Mouse (Mus musculus) CH12.LX (cell line): ENCODE results near the gene Tmem214. TPM values are rescaled to one million over a fixed set of nuclear protein-coding genes. Genes with fewer than 3 reads are reported as not detected.

Source experiments
- DNase-seq: peaks from one replicate; pipeline ENCODE4 v3.0.0-alpha.2; 2013; ENCODE audit errors: extremely low read depth
- H3K27ac ChIP-seq: 2 replicates; pipeline ENCODE4 v1.5.1; 2012; ENCODE audit warnings: low read depth, mild to moderate bottlenecking, control low read depth, moderate library complexity; ENCODE audit not compliant: insufficient read depth
- H3K27me3 ChIP-seq: replicated peaks from 2 replicates; pipeline ENCODE3; 2012; ENCODE audit warnings: inconsistent platforms
- H3K36me3 ChIP-seq, 2 experiments: replicated peaks in 1 of 2; 2 replicates each; pipeline versions ENCODE3 to v1.6.1; 2012; ENCODE audit warnings: inconsistent platforms in 1 of 2, low read length in 1 of 2, mild to moderate bottlenecking in 1 of 2, mixed read lengths in 1 of 2, moderate library complexity in 1 of 2; ENCODE audit not compliant: control insufficient read depth in 1 of 2, insufficient read depth in 1 of 2
- H3K4me1 ChIP-seq, 2 experiments: 2 replicates each; pipeline ENCODE4 v1.6.1; 2012; ENCODE audit warnings: inconsistent platforms in 1 of 2, moderate library complexity in 1 of 2; ENCODE audit not compliant: insufficient read depth in 2 of 2, control insufficient read depth in 1 of 2
- H3K4me2 ChIP-seq: 2 replicates; pipeline ENCODE4 v1.6.1; 2012; ENCODE audit warnings: low read depth, mild to moderate bottlenecking, control low read depth; ENCODE audit not compliant: poor library complexity, insufficient read depth, severe bottlenecking
- H3K4me3 ChIP-seq, 3 experiments: fragments of 150-350 bp in 1 of 3; sonication (generic) in 1 of 3; replicated peaks in 1 of 3; 2 replicates each; pipeline versions ENCODE3 to v1.5.1; 2011 to 2012; ENCODE audit warnings: low read depth in 2 of 3, low read length in 2 of 3, mild to moderate bottlenecking in 2 of 3, moderate library complexity in 2 of 3, control low read depth in 1 of 3, improper control_type of control experiment in 1 of 3, inconsistent platforms in 1 of 3, mixed read lengths in 1 of 3; ENCODE audit not compliant: poor library complexity in 1 of 3
- H3K79me2 ChIP-seq: replicated peaks from 2 replicates; pipeline ENCODE4 v1.6.1; 2012; ENCODE audit warnings: mild to moderate bottlenecking, moderate library complexity; ENCODE audit not compliant: control insufficient read depth, poor library complexity, insufficient read depth, severe bottlenecking; ENCODE audit errors: extremely low read depth
- H3K9ac ChIP-seq: 2 replicates; pipeline ENCODE4 v1.6.1; 2012; ENCODE audit warnings: low read depth, mild to moderate bottlenecking, control low read depth, moderate library complexity; ENCODE audit not compliant: insufficient read depth
- H3K9me3 ChIP-seq: replicated peaks from 2 replicates; pipeline ENCODE3; 2012; ENCODE audit warnings: low read length, inconsistent platforms, mixed read lengths
- BHLHE40 ChIP-seq: IDR thresholded peaks from 2 replicates; pipeline ENCODE4 v1.6.1; 2011; ENCODE audit warnings: mild to moderate bottlenecking, low read depth, low read length, improper control_type of control experiment
- CHD1 ChIP-seq: IDR thresholded peaks from 2 replicates; pipeline ENCODE4 v1.6.1; 2012; ENCODE audit warnings: low read depth, low read length, improper control_type of control experiment, inconsistent platforms
- CHD2 ChIP-seq: IDR thresholded peaks from 2 replicates; pipeline ENCODE4 v1.6.1; 2011; ENCODE audit warnings: low read length, improper control_type of control experiment
- CTCF ChIP-seq, 2 experiments: IDR thresholded peaks in 1 of 2; conservative IDR thresholded peaks in 1 of 2; 2 replicates each; pipeline ENCODE4 v1.5.1; 2011 to 2012; ENCODE audit warnings: low read depth in 2 of 2, low read length in 2 of 2, improper control_type of control experiment in 1 of 2, inconsistent platforms in 1 of 2, mild to moderate bottlenecking in 1 of 2, moderate library complexity in 1 of 2
- E2F4 ChIP-seq: IDR thresholded peaks from 2 replicates; pipeline ENCODE4 v1.6.1; 2011; ENCODE audit warnings: low read depth, low read length, improper control_type of control experiment; ENCODE audit not compliant: insufficient replicate concordance
- ELF1 ChIP-seq: IDR thresholded peaks from 2 replicates; pipeline ENCODE4 v1.6.1; 2014; ENCODE audit warnings: low read depth, mild to moderate bottlenecking, inconsistent platforms, low read length, improper control_type of control experiment
- EP300 ChIP-seq: IDR thresholded peaks from 2 replicates; pipeline ENCODE4 v1.6.1; 2011; ENCODE audit warnings: low read length, improper control_type of control experiment
- ETS1 ChIP-seq: conservative IDR thresholded peaks from 2 replicates; pipeline ENCODE4 v1.6.1; 2012; ENCODE audit warnings: low read depth, mild to moderate bottlenecking, inconsistent platforms, low read length, improper control_type of control experiment, moderate library complexity
- GABPA ChIP-seq: IDR thresholded peaks from 2 replicates; pipeline ENCODE4 v1.6.1; 2012; ENCODE audit warnings: low read depth, low read length, improper control_type of control experiment, inconsistent platforms; ENCODE audit not compliant: insufficient replicate concordance
- HCFC1 ChIP-seq: IDR thresholded peaks from 2 replicates; pipeline ENCODE4 v1.6.1; 2012; ENCODE audit warnings: low read depth, mild to moderate bottlenecking, inconsistent platforms, low read length, improper control_type of control experiment
- IRF4 ChIP-seq: IDR thresholded peaks from 2 replicates; pipeline ENCODE4 v1.6.1; 2014; ENCODE audit warnings: low read depth, mild to moderate bottlenecking, inconsistent platforms, low read length, improper control_type of control experiment
- JUN ChIP-seq: IDR thresholded peaks from 2 replicates; pipeline ENCODE4 v1.6.1; 2011; ENCODE audit warnings: low read depth, mild to moderate bottlenecking, low read length, improper control_type of control experiment, moderate library complexity; ENCODE audit not compliant: insufficient read depth
- JUND ChIP-seq: conservative IDR thresholded peaks from 2 replicates; pipeline ENCODE4 v1.6.1; 2011; ENCODE audit warnings: low read depth, low read length, improper control_type of control experiment
- KAT2A ChIP-seq: IDR thresholded peaks from 2 replicates; pipeline ENCODE4 v1.6.1; 2012; ENCODE audit warnings: low read length, improper control_type of control experiment, inconsistent platforms; ENCODE audit not compliant: insufficient replicate concordance
- MAFK ChIP-seq: IDR thresholded peaks from 2 replicates; pipeline ENCODE4 v1.6.1; 2011; ENCODE audit warnings: low read length, improper control_type of control experiment; ENCODE audit not compliant: insufficient replicate concordance
- MAX ChIP-seq: IDR thresholded peaks from 2 replicates; pipeline ENCODE4 v1.6.1; 2011; ENCODE audit warnings: low read length, improper control_type of control experiment
- MAZ ChIP-seq: IDR thresholded peaks from 2 replicates; pipeline ENCODE4 v1.6.1; 2012; ENCODE audit warnings: low read depth, mild to moderate bottlenecking, inconsistent platforms, low read length, improper control_type of control experiment, moderate library complexity
- MEF2A ChIP-seq: IDR thresholded peaks from 2 replicates; pipeline ENCODE4 v1.6.1; 2014; ENCODE audit warnings: low read depth, mild to moderate bottlenecking, inconsistent platforms, low read length, improper control_type of control experiment, borderline replicate concordance
- MXI1 ChIP-seq: IDR thresholded peaks from 2 replicates; pipeline ENCODE4 v1.6.1; 2011; ENCODE audit warnings: mild to moderate bottlenecking, low read depth, low read length, improper control_type of control experiment
- MYC ChIP-seq: IDR thresholded peaks from 2 replicates; pipeline ENCODE4 v1.6.1; 2011; ENCODE audit warnings: low read depth, mild to moderate bottlenecking, improper control_type of control experiment, low read length
- NELFE ChIP-seq: IDR thresholded peaks from 2 replicates; pipeline ENCODE4 v1.6.1; 2011; ENCODE audit warnings: low read depth, low read length, improper control_type of control experiment
- NRF1 ChIP-seq: IDR thresholded peaks from 2 replicates; pipeline ENCODE4 v1.6.1; 2014; ENCODE audit warnings: low read depth, mild to moderate bottlenecking, inconsistent platforms, low read length, improper control_type of control experiment, moderate library complexity
- PAX5 ChIP-seq: IDR thresholded peaks from 2 replicates; pipeline ENCODE4 v1.6.1; 2012; ENCODE audit warnings: low read length, inconsistent platforms, mixed read lengths
- POLR2A ChIP-seq: IDR thresholded peaks from 2 replicates; pipeline ENCODE4 v1.6.1; 2011; ENCODE audit warnings: low read depth, mild to moderate bottlenecking, improper control_type of control experiment, low read length
- POLR2AphosphoS2 ChIP-seq: IDR thresholded peaks from 2 replicates; pipeline ENCODE4 v1.6.1; 2011; ENCODE audit warnings: low read depth, low read length, improper control_type of control experiment
- RAD21 ChIP-seq: IDR thresholded peaks from 2 replicates; pipeline ENCODE4 v1.6.1; 2011; ENCODE audit warnings: low read depth, mild to moderate bottlenecking, low read length, improper control_type of control experiment, moderate library complexity
- RCOR1 ChIP-seq: conservative IDR thresholded peaks from 2 replicates; pipeline ENCODE4 v1.6.1; 2012; ENCODE audit warnings: low read depth, mild to moderate bottlenecking, inconsistent platforms, low read length, improper control_type of control experiment
- SIN3A ChIP-seq: IDR thresholded peaks from 2 replicates; pipeline ENCODE4 v1.6.1; 2012; ENCODE audit warnings: low read length, improper control_type of control experiment, inconsistent platforms
- SMC3 ChIP-seq: IDR thresholded peaks from 2 replicates; pipeline ENCODE4 v1.6.1; 2011; ENCODE audit warnings: low read depth, low read length, improper control_type of control experiment
- TBP ChIP-seq: conservative IDR thresholded peaks from 2 replicates; pipeline ENCODE4 v1.6.1; 2011; ENCODE audit warnings: low read depth, low read length, improper control_type of control experiment
- TCF12 ChIP-seq: IDR thresholded peaks from 2 replicates; pipeline ENCODE4 v1.6.1; 2014; ENCODE audit warnings: low read depth, mild to moderate bottlenecking, inconsistent platforms, low read length, improper control_type of control experiment
- UBTF ChIP-seq: IDR thresholded peaks from 2 replicates; pipeline ENCODE4 v1.6.1; 2012; ENCODE audit warnings: low read depth, mild to moderate bottlenecking, inconsistent platforms, low read length, improper control_type of control experiment, moderate library complexity
- USF1 ChIP-seq: IDR thresholded peaks from 2 replicates; pipeline ENCODE4 v1.6.1; 2014; ENCODE audit warnings: low read depth, mild to moderate bottlenecking, inconsistent platforms, low read length, improper control_type of control experiment
- USF2 ChIP-seq: conservative IDR thresholded peaks from 2 replicates; pipeline ENCODE4 v1.6.1; 2011; ENCODE audit warnings: low read depth, low read length, improper control_type of control experiment
- ZC3H11A ChIP-seq: IDR thresholded peaks from 2 replicates; pipeline ENCODE4 v1.6.1; 2012; ENCODE audit warnings: low read depth, mild to moderate bottlenecking, inconsistent platforms, low read length, improper control_type of control experiment
- ZKSCAN1 ChIP-seq: IDR thresholded peaks from 2 replicates; pipeline ENCODE4 v1.6.1; 2012; ENCODE audit warnings: low read depth, inconsistent platforms, low read length, improper control_type of control experiment, borderline replicate concordance
- ZMIZ1 ChIP-seq: IDR thresholded peaks from 2 replicates; pipeline ENCODE4 v1.6.1; 2012; ENCODE audit warnings: low read depth, mild to moderate bottlenecking, inconsistent platforms, low read length, improper control_type of control experiment
- ZNF384 ChIP-seq: IDR thresholded peaks from 2 replicates; pipeline ENCODE4 v1.6.1; 2012; ENCODE audit warnings: low read depth, low read length, improper control_type of control experiment, inconsistent platforms
- dilution Hi-C: fragments of 300-500 bp; cut with MboI; formaldehyde crosslinking; loops from 2 replicates; pipeline ENCODE4 v1.14.3; 2020; ENCODE audit warnings: low sequenced_read_pairs; ENCODE audit not compliant: extremely low pct_unique_long_range_greater_than_20kb, extremely low pct_ligation_motif_present
- in situ Hi-C: fragments of 300-500 bp; cut with MboI; formaldehyde crosslinking; loops from 3 replicates; pipeline ENCODE4 v1.14.3; 2019; ENCODE audit warnings: low sequenced_read_pairs, low pct_ligation_motif_present, low pct_unique_long_range_greater_than_20kb, mixed read lengths
- polyA plus RNA-seq: library from polyadenylated mRNA; unstranded; fragments of >175 nt; gene quantifications from 2 replicates; pipeline ENCODE4 v1.2.1, GENCODE M21; 2012; ENCODE audit warnings: low read depth; ENCODE audit not compliant: insufficient read length
- total RNA-seq, 2 experiments: library from RNA; depleted of rRNA; stranded (reverse); fragments of 300-350 nt in 1 of 2; fragments of >200 nt in 1 of 2; gene quantifications; 2 replicates each; pipeline ENCODE4 v1.2.3; 2012 to 2014

Tmem214 gene
- total and polyA plus RNA-seq, 3 experiments = 28.3 to 35.3 (median 31.9) TPM

GRCm38 (mm10) chr5:30888337-30889087 lies 20.7 kb downstream of the Tmem214 start, which contains the start of gene Agbl5:
Agbl5 (plus strand) TSS chr5:30888694.
- H3K4me3 ChIP-seq = peak within 1 kb of the TSS; percentile 75 to 87 (median 79)
- TF ChIP-seq USF1 = no peak
- TF ChIP-seq MYC = peak; percentile 95
- TF ChIP-seq TCF12 = peak; percentile 60
- peak; percentile 90 for TF ChIP-seq MAX
- TF ChIP-seq BHLHE40 = peak; percentile 83
- TF ChIP-seq GABPA = no peak
- no peak; the same call in 1 of the 2 replicates for TF ChIP-seq JUN
- TF ChIP-seq IRF4 = no peak; the same call in 1 of the 2 replicates
- TF ChIP-seq USF2 = no peak
- TF ChIP-seq HCFC1 = peak; percentile 76
- TF ChIP-seq EP300 = no peak
- TF ChIP-seq RAD21 = no peak
- TF ChIP-seq NELFE = no peak; the same call in 1 of the 2 replicates
- peak; percentile 69 for TF ChIP-seq CHD2
- TF ChIP-seq MEF2A = peak; percentile 62; the same call in 1 of the 2 replicates
- no peak for TF ChIP-seq SMC3
- peak; percentile 44 for TF ChIP-seq ZNF384
- TF ChIP-seq RCOR1 = peak; percentile 80; the same call in 1 of the 2 replicates
- TF ChIP-seq NRF1 = peak; percentile 67
- peak; percentile 94 for TF ChIP-seq SIN3A
- peak; percentile 87; the same call in 1 of the 2 replicates for TF ChIP-seq E2F4
- TF ChIP-seq MAZ = peak; percentile 72
- peak; percentile 82; the same call in 1 of the 2 replicates for TF ChIP-seq KAT2A
- peak; percentile 96 for TF ChIP-seq MXI1
- no peak; the same call in 1 of the 2 replicates for TF ChIP-seq ETS1
- no peak for TF ChIP-seq ZC3H11A
- no peak for TF ChIP-seq CHD1
- TF ChIP-seq ELF1 = peak; percentile 96
- TF ChIP-seq MAFK = peak; percentile 95
- no peak for TF ChIP-seq PAX5
- no peak for TF ChIP-seq JUND
- peak; percentile 63 for TF ChIP-seq POLR2A
- peak; percentile 99 for TF ChIP-seq TBP
- no peak for TF ChIP-seq UBTF
- no peak for TF ChIP-seq ZMIZ1
- no peak for TF ChIP-seq CTCF (conservative IDR thresholded peaks at IDR 0.05 in 1 of 2, IDR thresholded peaks at IDR 0.05 in 1 of 2; ENCODE audit: low read depth in 2 of 2, low read length in 2 of 2)
- no peak for TF ChIP-seq ZKSCAN1
- peak; percentile 71; the same call in 1 of the 2 replicates for TF ChIP-seq POLR2AphosphoS2
- dilution Hi-C loops (no loop called here), in situ Hi-C loops (no loop called here)
- H3K79me2 ChIP-seq = no peaks in the 10 kb centered on the region
- H3K9me3 ChIP-seq = no peaks in the 10 kb centered on the region
- H3K27me3 ChIP-seq = no peaks in the 10 kb centered on the region
- peak; percentile 91 for DNase-seq
- H3K27ac ChIP-seq = peak within 1 kb of the TSS; percentile 74
- H3K9ac ChIP-seq = peak within 1 kb of the TSS; percentile 75
- H3K4me2 ChIP-seq = peak within 1 kb of the TSS; percentile 53
- peaks cover 17 to 35% of the 10 kb centered on the region in 2 experiments for H3K36me3 ChIP-seq
- H3K4me1 ChIP-seq = peaks cover 3 to 18% of the 10 kb centered on the region in 2 experiments
